In the genomic region with DNA sequence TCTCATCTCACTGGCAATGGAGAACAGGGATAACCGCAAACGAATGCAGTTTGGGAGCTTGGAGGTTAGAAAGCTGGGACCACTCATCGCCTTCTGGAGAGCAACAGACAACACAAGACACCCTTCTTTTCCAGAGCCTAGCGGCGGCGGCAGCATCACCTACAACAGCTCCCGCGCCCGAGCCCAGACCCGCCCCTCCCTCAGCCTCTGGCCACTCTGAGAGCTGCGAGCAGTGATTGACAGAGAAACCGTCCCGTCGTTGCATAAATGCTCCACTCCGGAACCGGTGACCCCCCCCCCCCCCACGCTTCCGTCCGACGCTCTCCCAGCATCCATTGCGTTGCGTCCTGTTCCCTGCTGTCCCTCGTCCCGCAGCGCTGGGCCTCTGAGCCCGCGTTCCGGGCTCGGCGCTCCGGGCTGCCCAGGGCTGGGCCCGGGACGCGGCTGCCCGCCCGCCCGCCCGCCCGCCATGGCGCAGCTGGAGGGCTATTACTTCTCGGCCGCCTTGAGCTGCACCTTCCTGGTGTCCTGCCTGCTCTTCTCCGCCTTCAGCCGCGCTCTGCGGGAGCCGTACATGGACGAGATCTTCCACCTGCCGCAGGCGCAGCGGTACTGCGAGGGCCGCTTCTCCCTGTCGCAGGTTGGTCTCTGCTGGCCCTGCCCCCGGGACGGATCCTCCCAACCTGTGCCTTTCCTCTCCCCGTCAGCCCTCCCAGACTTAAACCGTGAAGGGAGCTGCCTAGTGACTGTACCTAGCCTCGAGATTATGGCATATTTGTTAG, we compare ENCODE assay signal across 8 mouse cellular contexts. TPM values are rescaled to one million over a fixed set of nuclear protein-coding genes. Genes with fewer than 3 reads are reported as not detected.
DNase-seq lines count a peak whose midpoint lies in the region; ATAC-seq and TF ChIP-seq lines count a peak whose summit lies in the region.

A gene (plus strand): TSS at position 343 of the 782 bp plus-strand sequence.

- intact Hi-C loops in heart, postnatal 36 days (cut with DNase I), result no loop called here

- peaks cover 16% of the 10 kb centered on the region for H3K4me1 ChIP-seq in G1E (ENCODE audit: insufficient read depth, low read depth, low read length)
- peaks cover 16% of the 10 kb centered on the region for H3K4me1 ChIP-seq in forebrain, embryonic 16.5 days (replicated peaks; ENCODE audit: control insufficient read depth, insufficient read depth, low read length)
- peaks cover 12% of the 10 kb centered on the region for H3K4me1 ChIP-seq in lung, embryonic 15.5 days

- under 1% methylated on average over 51 of the region's 59 CpGs for WGBS in forebrain, embryonic 16.5 days
- under 1% methylated on average over 44 of the region's 59 CpGs for WGBS in lung, embryonic 15.5 days

- H3K9ac ChIP-seq in forebrain, embryonic 16.5 days (replicated peaks; ENCODE audit: low read depth, low read length), result peak within 1 kb of the TSS; percentile 98
- peak within 1 kb of the TSS; percentile 69 for H3K9ac ChIP-seq in lung, embryonic 15.5 days

- no peaks in the 10 kb centered on the region for H3K27me3 ChIP-seq in G1E (ENCODE audit: insufficient read depth, low read length)
- no peaks in the 10 kb centered on the region for H3K27me3 ChIP-seq in forebrain, embryonic 16.5 days (replicated peaks; ENCODE audit: control insufficient read depth, insufficient read depth, low read length)
- no peaks in the 10 kb centered on the region for H3K27me3 ChIP-seq in lung, embryonic 15.5 days

- peak within 1 kb of the TSS; percentile 86 for H3K4me3 ChIP-seq in G1E (ENCODE audit: low read depth, low read length)
- H3K4me3 ChIP-seq in forebrain, embryonic 16.5 days (replicated peaks; ENCODE audit: low read length), result peak within 1 kb of the TSS; percentile 97
- peak within 1 kb of the TSS; percentile 64 for H3K4me3 ChIP-seq in lung, embryonic 15.5 days

- peak; percentile 92 for ATAC-seq in G1E (ENCODE audit: extremely low read depth, insufficient number of reproducible peaks, low FRiP score, poor library complexity, severe bottlenecking)
- peak; percentile 100 for ATAC-seq in forebrain, embryonic 16.5 days
- ATAC-seq in lung, embryonic 15.5 days (ENCODE audit: borderline replicate concordance, extremely low read depth, low FRiP score, low TSS enrichment), result peak; percentile 100

- TF ChIP-seq CTCF in G1E (IDR thresholded peaks at IDR 0.05; ENCODE audit: low read depth, low read length), result no peak

- H3K27ac ChIP-seq in forebrain, embryonic 16.5 days (ENCODE audit: low read length), result peak within 1 kb of the TSS; percentile 92
- H3K27ac ChIP-seq in lung, embryonic 15.5 days, result peak within 1 kb of the TSS; percentile 81

- peak; percentile 86 for DNase-seq in G1E (ENCODE audit: low spot score)
- peak; percentile 84 to 90 for DNase-seq in cerebellum, adult 18-20 months
- peak; percentile 74 to 78 for DNase-seq in heart, postnatal 36 days
- peak; percentile 64 to 77 for DNase-seq in layer of hippocampus, adult 8-10 months (ENCODE audit: low spot score in 2 of 2)
- peak; percentile 75 for DNase-seq in ovary, adult 18-20 months (ENCODE audit: low spot score)
- DNase-seq in thymus, postnatal 0 days (ENCODE audit: low spot score), result peak; percentile 93

- peak within 1 kb of the TSS; percentile 84 for H3K4me2 ChIP-seq in forebrain, embryonic 16.5 days (ENCODE audit: low read length)
- H3K4me2 ChIP-seq in lung, embryonic 15.5 days, result peak within 1 kb of the TSS; percentile 70

- peaks cover 30% of the 10 kb centered on the region for H3K36me3 ChIP-seq in G1E (replicated peaks)
- peaks cover 11% of the 10 kb centered on the region for H3K36me3 ChIP-seq in forebrain, embryonic 16.5 days (ENCODE audit: control insufficient read depth, insufficient read depth)
- peaks cover 13% of the 10 kb centered on the region; the same call in 1 of the 2 replicates for H3K36me3 ChIP-seq in lung, embryonic 15.5 days

- no peaks in the 10 kb centered on the region for H3K9me3 ChIP-seq in G1E (replicated peaks)
- H3K9me3 ChIP-seq in forebrain, embryonic 16.5 days (ENCODE audit: control insufficient read depth, low read length), result no peaks in the 10 kb centered on the region
- no peaks in the 10 kb centered on the region for H3K9me3 ChIP-seq in lung, embryonic 15.5 days

RNA-seq across cellular contexts. Expression of the gene that starts here (rescaled TPM):
- total RNA-seq in G1E (2014; fragmentation: Nextera tagmentation) (82.1 and 83.3 TPM in 2 replicates), G1E (2017) (40.1 and 42.9 TPM in 2 replicates)
- 17.8 and 22.9 TPM in 2 replicates for polyA plus RNA-seq in G1E (2012)
- polyA plus RNA-seq in forebrain, embryonic 16.5 days (2015; fragmentation: Nextera tagmentation; extraction: Ambion mirVana), result 48.1 and 48.5 TPM in 2 replicates
- 10 to 100 TPM; 20.0 to 23.8 TPM for total RNA-seq in heart, postnatal 36 days (2021)
- 10 to 100 TPM; 25.1 to 33.0 (median 28.7) TPM for total RNA-seq in layer of hippocampus, adult 8-10 months (2022)
- polyA plus RNA-seq in lung, embryonic 15.5 days (2015; fragmentation: Nextera tagmentation; extraction: Ambion mirVana), result 30.5 and 32.4 TPM in 2 replicates
- 19.4 and 20.2 TPM in 2 replicates for polyA plus RNA-seq in thymus, postnatal 0 days (2015; fragmentation: Nextera tagmentation; extraction: Ambion mirVana)

Comparison
In these comparisons a context has a peak if more than half of its experiments do, and no peak if none do; other contexts are left out.
1. Peak in every context shown above with its lines: DNase-seq, ATAC-seq, H3K4me3 ChIP-seq and H3K27ac ChIP-seq.